Mouse (Mus musculus): ENCODE measurements around the gene Psrc1. TPM values are rescaled to one million over a fixed set of nuclear protein-coding genes. Genes with fewer than 3 reads are reported as not detected.

The Psrc1 gene
- polyA plus RNA-seq, 1 experiment from 2014 or later: 53.5 TPM

GRCm38 (mm10) chr3:108360894-108361293, 22.7 kb upstream of the Psrc1 start:
- DNase-seq (ENCODE audit: low spot score) (peak; percentile 67), ATAC-seq (ENCODE audit: low FRiP score) (peak; percentile 69)
- WGBS: 8% methylated on average over 7 of the region's 7 CpGs
- H3K9ac ChIP-seq (ENCODE audit: low read depth, low read length): peak overlapping the region; percentile 16; the same call in 1 of the 2 replicates
- no peak overlapping the region for H3K4me3 ChIP-seq (ENCODE audit: low read depth, low read length)
- H3K9me3 ChIP-seq (ENCODE audit: control insufficient read depth, low read length): no peaks in the 10 kb centered on the region
- H3K27me3 ChIP-seq (ENCODE audit: control insufficient read depth, insufficient read depth, low read length): no peaks in the 10 kb centered on the region
- no peaks in the 10 kb centered on the region; the same call in 1 of the 2 replicates for H3K36me3 ChIP-seq (ENCODE audit: control insufficient read depth, insufficient read depth, low read length)
- peaks cover 8% of the 10 kb centered on the region for H3K4me1 ChIP-seq (replicated peaks; ENCODE audit: control insufficient read depth, insufficient read depth, low read length)
- no peak overlapping the region for H3K27ac ChIP-seq (ENCODE audit: low read depth, low read length)
- no peak overlapping the region for H3K4me2 ChIP-seq (replicated peaks; ENCODE audit: low read depth, low read length)

GRCm38 (mm10) chr3:108363626-108364025, 20.0 kb upstream of the Psrc1 start:
- no peak overlapping the region for H3K9ac ChIP-seq (ENCODE audit: low read depth, low read length)

GRCm38 (mm10) chr3:108364270-108364995, 19.2 kb upstream of the Psrc1 start, which contains the start of gene Mybphl:
TSS of gene Mybphl (plus strand) at chr3:108364911.
- H3K27ac ChIP-seq (ENCODE audit: low read depth, low read length): no peak within 1 kb of the TSS
- no peak within 1 kb of the TSS for H3K9ac ChIP-seq (ENCODE audit: low read depth, low read length)
- WGBS: 76% methylated on average over 9 of the region's 9 CpGs

More at GRCm38 (mm10) chr3:108363626-108364025, 20.0 kb upstream of the Psrc1 start:
- Histone ChIP-seq H3K9me3 (ENCODE audit: control insufficient read depth, low read length) (no peaks in the 10 kb centered on the region), H3K4me3 (ENCODE audit: low read depth, low read length) (no peak overlapping the region), H3K27me3 (ENCODE audit: control insufficient read depth, insufficient read depth, low read length) (no peaks in the 10 kb centered on the region), H3K4me1 (replicated peaks; ENCODE audit: control insufficient read depth, insufficient read depth, low read length) (peaks cover 8% of the 10 kb centered on the region), H3K27ac (ENCODE audit: low read depth, low read length) (no peak overlapping the region), H3K36me3 (ENCODE audit: control insufficient read depth, insufficient read depth, low read length) (no peaks in the 10 kb centered on the region), H3K4me2 (replicated peaks; ENCODE audit: low read depth, low read length) (no peak overlapping the region)
- no peak for ATAC-seq (ENCODE audit: low FRiP score)
- 78% methylated on average over 3 of the region's 3 CpGs for WGBS
- no peak for DNase-seq (ENCODE audit: low spot score)

GRCm38 (mm10) chr3:108367173-108367572, 16.5 kb upstream of the Psrc1 start:
- no peak overlapping the region for H3K27ac ChIP-seq (ENCODE audit: low read depth, low read length)
- H3K27me3 ChIP-seq (ENCODE audit: control insufficient read depth, insufficient read depth, low read length): 0 out of 2 replicates have a peak, but pooled peaks cover 2% of the 10 kb centered on the region
- no peaks in the 10 kb centered on the region for H3K36me3 ChIP-seq (ENCODE audit: control insufficient read depth, insufficient read depth, low read length)
- ATAC-seq (ENCODE audit: low FRiP score): peak; percentile 46; the same call in 1 of the 2 replicates
- H3K4me1 ChIP-seq (replicated peaks; ENCODE audit: control insufficient read depth, insufficient read depth, low read length): no peaks in the 10 kb centered on the region
- DNase-seq (ENCODE audit: low spot score): no peak
- WGBS: 62% methylated on average over 9 of the region's 9 CpGs
- H3K9me3 ChIP-seq (ENCODE audit: control insufficient read depth, low read length): no peaks in the 10 kb centered on the region
- H3K4me3 ChIP-seq (ENCODE audit: low read depth, low read length): no peak overlapping the region
- 0 out of 2 replicates have a peak overlapping the region, but pooled peaks have one; percentile 8 for H3K4me2 ChIP-seq (replicated peaks; ENCODE audit: low read depth, low read length)
- H3K9ac ChIP-seq (ENCODE audit: low read depth, low read length): no peak overlapping the region

More at GRCm38 (mm10) chr3:108364270-108364995, 19.2 kb upstream of the Psrc1 start, which contains the start of gene Mybphl:
- Histone ChIP-seq H3K27me3 (ENCODE audit: control insufficient read depth, insufficient read depth, low read length) (no peaks in the 10 kb centered on the region), H3K9me3 (ENCODE audit: control insufficient read depth, low read length) (no peaks in the 10 kb centered on the region), H3K4me2 (replicated peaks; ENCODE audit: low read depth, low read length) (no peak within 1 kb of the TSS), H3K4me3 (ENCODE audit: low read depth, low read length) (no peak within 1 kb of the TSS), H3K4me1 (replicated peaks; ENCODE audit: control insufficient read depth, insufficient read depth, low read length) (peaks cover 8% of the 10 kb centered on the region), H3K36me3 (ENCODE audit: control insufficient read depth, insufficient read depth, low read length) (no peaks in the 10 kb centered on the region)
- DNase-seq (ENCODE audit: low spot score) (no peak), ATAC-seq (ENCODE audit: low FRiP score) (no peak)

- H3K27me3 ChIP-seq (ENCODE audit: control insufficient read depth, insufficient read depth, low read length): 0 out of 2 replicates have a peak, but pooled peaks cover 2% of the 10 kb centered on the region
- no peaks in the 10 kb centered on the region for H3K36me3 ChIP-seq (ENCODE audit: control insufficient read depth, insufficient read depth, low read length)
- H3K9ac ChIP-seq (ENCODE audit: low read depth, low read length): no peak overlapping the region
- no peak overlapping the region for H3K27ac ChIP-seq (ENCODE audit: low read depth, low read length)
- ATAC-seq (ENCODE audit: low FRiP score): no peak
- 91% methylated on average over 3 of the region's 3 CpGs for WGBS
- DNase-seq (ENCODE audit: low spot score): no peak
- no peak overlapping the region for H3K4me2 ChIP-seq (replicated peaks; ENCODE audit: low read depth, low read length)
- no peaks in the 10 kb centered on the region for H3K9me3 ChIP-seq (ENCODE audit: control insufficient read depth, low read length)
- H3K4me3 ChIP-seq (ENCODE audit: low read depth, low read length): no peak overlapping the region
- H3K4me1 ChIP-seq (replicated peaks; ENCODE audit: control insufficient read depth, insufficient read depth, low read length): no peaks in the 10 kb centered on the region
These were observed 15.8 kb upstream of the Psrc1 start for GRCm38 (mm10) chr3:108367828-108368227.

- no peaks in the 10 kb centered on the region for H3K9me3 ChIP-seq (ENCODE audit: control insufficient read depth, low read length)
- H3K9ac ChIP-seq (ENCODE audit: low read depth, low read length): no peak overlapping the region
- WGBS: 87% methylated on average over 5 of the region's 5 CpGs
- H3K27ac ChIP-seq (ENCODE audit: low read depth, low read length): no peak overlapping the region
- 0 out of 2 replicates have a peak, but pooled peaks cover 2% of the 10 kb centered on the region for H3K27me3 ChIP-seq (ENCODE audit: control insufficient read depth, insufficient read depth, low read length)
- H3K4me3 ChIP-seq (ENCODE audit: low read depth, low read length): no peak overlapping the region
- DNase-seq (ENCODE audit: low spot score) (no peak), ATAC-seq (ENCODE audit: low FRiP score) (no peak)
- no peak overlapping the region for H3K4me2 ChIP-seq (replicated peaks; ENCODE audit: low read depth, low read length)
- no peaks in the 10 kb centered on the region for H3K4me1 ChIP-seq (replicated peaks; ENCODE audit: control insufficient read depth, insufficient read depth, low read length)
- no peaks in the 10 kb centered on the region for H3K36me3 ChIP-seq (ENCODE audit: control insufficient read depth, insufficient read depth, low read length)
These were observed 14.9 kb upstream of the Psrc1 start for GRCm38 (mm10) chr3:108368721-108369120.

- Histone ChIP-seq H3K4me1 (replicated peaks; ENCODE audit: control insufficient read depth, insufficient read depth, low read length) (no peaks in the 10 kb centered on the region), H3K4me3 (ENCODE audit: low read depth, low read length) (no peak overlapping the region), H3K9ac (ENCODE audit: low read depth, low read length) (no peak overlapping the region), H3K27ac (ENCODE audit: low read depth, low read length) (no peak overlapping the region), H3K36me3 (ENCODE audit: control insufficient read depth, insufficient read depth, low read length) (no peaks in the 10 kb centered on the region), H3K9me3 (ENCODE audit: control insufficient read depth, low read length) (no peaks in the 10 kb centered on the region), H3K27me3 (ENCODE audit: control insufficient read depth, insufficient read depth, low read length) (0 out of 2 replicates have a peak, but pooled peaks cover 2% of the 10 kb centered on the region), H3K4me2 (replicated peaks; ENCODE audit: low read depth, low read length) (no peak overlapping the region)
- no peak for ATAC-seq (ENCODE audit: low FRiP score)
- 77% methylated on average over 3 of the region's 3 CpGs for WGBS
- no peak for DNase-seq (ENCODE audit: low spot score)
These were observed 11.4 kb upstream of the Psrc1 start for GRCm38 (mm10) chr3:108372274-108372673.

- DNase-seq (ENCODE audit: low spot score) (no peak), ATAC-seq (ENCODE audit: low FRiP score) (no peak)
- 81% methylated on average over 3 of the region's 3 CpGs for WGBS
- no peak overlapping the region for H3K4me3 ChIP-seq (ENCODE audit: low read depth, low read length)
- no peak overlapping the region for H3K27ac ChIP-seq (ENCODE audit: low read depth, low read length)
- H3K9ac ChIP-seq (ENCODE audit: low read depth, low read length): no peak overlapping the region
- H3K4me1 ChIP-seq (replicated peaks; ENCODE audit: control insufficient read depth, insufficient read depth, low read length): no peaks in the 10 kb centered on the region
- H3K27me3 ChIP-seq (ENCODE audit: control insufficient read depth, insufficient read depth, low read length): 0 out of 2 replicates have a peak, but pooled peaks cover 2% of the 10 kb centered on the region
- H3K4me2 ChIP-seq (replicated peaks; ENCODE audit: low read depth, low read length): no peak overlapping the region
- no peaks in the 10 kb centered on the region for H3K36me3 ChIP-seq (ENCODE audit: control insufficient read depth, insufficient read depth, low read length)
- no peaks in the 10 kb centered on the region for H3K9me3 ChIP-seq (ENCODE audit: control insufficient read depth, low read length)
These were observed 10.9 kb upstream of the Psrc1 start for GRCm38 (mm10) chr3:108372691-108373090.

All from hindbrain, embryonic 11.5 days (tissue).